Mouse (Mus musculus) spleen, postnatal 10 days (tissue): ENCODE results near the gene Gm11213.

Experiments
- DNase-seq, 2 experiments: peaks; one replicate each; pipeline ENCODE4 v3.0.0; 2021 to 2022; ENCODE audit warnings: low spot score in 2 of 2

Gene Gm11213

DNA sequence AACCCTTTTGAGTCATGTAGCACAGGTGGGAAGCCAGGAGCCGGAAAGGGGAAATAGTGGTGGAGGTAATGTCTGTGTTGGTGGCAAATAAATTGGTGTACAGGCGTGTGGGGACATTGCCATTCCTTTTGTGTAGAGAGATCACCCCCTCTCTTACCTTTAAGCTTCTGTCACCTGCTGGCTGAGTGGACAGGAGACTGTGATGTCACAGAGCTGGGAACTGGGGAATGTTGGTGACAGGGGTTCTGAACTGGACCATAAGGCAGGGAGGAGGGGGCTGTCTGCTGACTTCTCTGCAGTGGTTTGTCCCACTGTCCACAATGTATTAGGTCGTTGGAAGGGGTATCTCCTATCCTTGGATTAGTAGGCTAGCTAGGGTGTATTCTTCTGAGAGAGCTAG is at the start of gene Gm11213:
TSS of gene Gm11213 (minus strand) at position 317 of the 400 bp plus-strand sequence.
- DNase-seq = no peak

DNA sequence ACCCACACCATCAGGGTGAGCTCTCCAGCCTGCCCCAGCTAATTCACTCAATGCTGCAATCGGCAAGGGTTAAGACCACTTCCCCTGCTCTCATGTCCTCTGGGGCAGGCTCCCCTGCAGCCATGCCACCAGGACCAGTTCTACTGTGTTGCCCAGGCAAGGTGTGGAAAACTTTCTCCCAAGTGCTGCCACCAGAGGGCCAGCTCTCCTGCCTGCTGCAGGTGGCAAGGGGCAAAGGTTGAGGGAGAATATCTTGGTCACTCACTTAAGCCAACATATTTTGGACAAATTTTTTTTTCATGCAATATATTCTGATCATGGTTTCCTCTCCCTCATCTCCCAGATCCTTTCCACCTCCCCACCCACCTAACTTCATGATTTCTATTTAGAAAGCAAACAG is 49.3 kb upstream of the Gm11213 start:
- no peak for DNase-seq

DNA sequence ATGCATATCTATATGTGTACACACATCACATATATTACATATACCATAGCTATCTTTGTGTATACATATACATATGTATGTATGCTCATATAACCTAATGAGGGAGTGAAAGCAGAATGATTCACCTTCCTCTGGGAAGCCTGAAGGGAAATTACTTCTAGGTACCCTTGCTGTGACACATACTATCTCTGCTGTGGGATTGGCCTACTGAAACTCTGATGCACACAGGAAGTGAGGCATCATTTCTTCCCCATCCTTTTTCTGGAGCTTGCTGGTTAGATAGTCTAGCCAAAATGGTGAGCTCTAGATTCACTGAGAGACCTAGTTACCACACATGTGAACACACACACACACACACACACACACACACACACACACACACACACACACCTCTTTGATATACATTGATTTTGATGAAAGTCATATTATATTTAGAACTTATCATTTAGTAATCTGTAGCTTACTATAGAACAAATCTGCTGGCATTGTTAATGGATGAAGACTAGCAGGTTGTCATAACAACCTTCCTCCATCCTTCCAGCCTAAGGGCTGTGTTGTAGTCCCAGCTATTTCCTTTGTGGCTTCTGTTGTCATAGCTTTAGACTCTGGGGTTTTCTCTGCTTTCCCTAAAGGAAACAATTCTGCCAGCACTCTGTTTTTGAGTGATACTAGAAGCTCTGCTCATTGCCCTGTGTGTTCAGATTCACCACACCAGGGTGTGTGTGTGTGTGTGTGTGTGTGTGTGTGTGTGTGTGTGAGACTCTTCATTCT is 39.1 kb upstream of the Gm11213 start:
- DNase-seq = no peak

DNA sequence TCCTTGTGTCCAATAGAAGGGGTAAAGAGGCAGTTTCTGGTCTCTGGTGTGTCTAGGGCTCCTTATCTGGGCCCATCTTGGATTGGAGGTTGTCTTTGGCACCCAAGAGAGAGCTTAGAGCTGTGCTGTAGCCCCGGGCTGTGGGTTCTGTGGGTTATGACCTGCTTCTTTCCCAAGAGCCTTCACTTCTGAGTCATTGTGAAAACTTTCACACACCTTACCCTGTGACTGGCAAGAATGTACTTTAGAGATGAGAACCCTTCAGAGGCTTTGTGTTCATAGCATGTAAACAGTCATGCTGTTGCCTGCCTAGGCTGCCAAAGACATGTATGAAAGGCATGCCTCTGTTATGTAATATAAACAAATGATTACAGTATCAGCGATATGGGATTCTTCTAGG is 34.8 kb upstream of the Gm11213 start:
- no peak for DNase-seq

DNA sequence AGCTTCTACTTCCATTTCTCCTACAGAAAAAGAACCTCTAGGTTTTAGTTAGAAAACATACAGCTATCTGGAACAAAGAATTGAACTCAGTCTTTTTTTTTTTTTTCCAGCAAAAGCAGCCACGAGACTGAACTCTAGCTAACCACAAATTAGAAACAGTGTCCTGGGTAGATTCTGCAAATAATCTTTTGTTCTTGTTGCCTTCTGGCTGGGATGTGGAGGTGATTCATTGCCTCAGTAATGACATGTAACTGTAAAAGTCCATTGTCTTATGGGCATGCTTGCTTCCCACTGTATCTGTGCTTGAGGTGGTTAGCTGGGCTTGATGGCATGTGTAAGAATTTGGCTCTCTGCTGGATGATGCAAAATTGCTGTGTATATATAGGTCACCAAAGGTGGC is 33.5 kb upstream of the Gm11213 start:
- DNase-seq = no peak

DNA sequence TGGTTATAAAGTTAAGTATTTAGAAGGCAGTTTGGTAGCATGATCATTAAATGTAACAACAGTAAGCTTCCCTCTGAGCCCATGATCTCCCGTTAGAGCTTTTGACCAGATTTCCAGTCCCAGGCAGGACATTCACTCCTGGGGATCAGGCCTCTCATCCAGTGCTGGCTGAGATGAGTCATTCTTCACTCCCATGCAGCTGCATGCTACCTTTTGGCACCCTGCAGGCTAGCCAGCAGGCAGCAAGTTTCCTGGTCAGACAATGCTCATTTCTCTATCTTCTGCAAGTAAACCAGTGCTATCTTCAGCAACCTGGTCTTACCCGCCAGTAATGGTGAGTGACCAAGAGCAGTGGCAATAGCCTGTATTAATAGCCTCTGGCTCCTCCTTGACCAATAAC is 28.1 kb upstream of the Gm11213 start:
- DNase-seq = no peak

DNA sequence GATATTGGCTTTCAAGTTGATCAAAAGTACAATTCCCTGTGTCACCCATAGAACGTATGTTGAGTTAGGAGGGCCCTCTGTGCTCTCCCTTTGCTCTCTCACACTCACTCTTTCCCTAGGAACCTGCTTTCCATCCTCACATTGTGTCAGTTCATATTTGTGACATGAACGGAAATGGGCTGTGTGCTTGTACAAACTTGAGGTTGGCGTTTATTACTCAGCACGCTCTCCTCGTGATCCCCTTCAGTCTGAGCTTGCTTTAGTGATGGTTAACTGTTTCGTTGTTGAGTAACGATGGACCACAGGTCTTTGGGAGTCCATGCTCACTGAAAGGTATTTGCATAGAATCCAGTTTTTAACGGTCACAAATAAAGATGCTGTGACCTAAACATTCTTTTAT is 22.1 kb upstream of the Gm11213 start:
- no peak for DNase-seq

DNA sequence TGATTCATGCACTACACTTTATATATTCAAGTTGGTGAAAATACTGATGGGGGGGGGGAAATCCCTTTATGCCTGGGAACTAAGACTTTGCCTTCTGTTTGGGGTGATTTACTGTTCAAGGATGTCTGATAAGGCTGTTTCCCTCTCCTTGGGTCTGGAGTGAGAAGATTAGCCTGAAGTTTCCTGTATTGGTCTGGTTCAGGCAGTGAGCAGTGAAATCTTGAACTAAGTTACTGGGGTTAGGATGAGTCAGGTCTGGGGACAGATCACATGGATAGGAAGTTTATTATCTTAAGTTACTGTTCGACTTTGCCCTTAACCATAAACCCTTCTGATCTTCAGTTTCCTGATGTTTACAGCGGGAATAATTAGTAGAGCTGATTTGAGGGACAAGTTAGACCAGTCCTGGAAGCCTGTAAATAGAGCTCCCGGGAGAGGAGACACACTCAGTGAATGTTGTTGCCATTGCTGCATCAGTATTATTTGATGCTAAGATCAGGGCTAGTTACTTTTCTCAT is 20.6 kb upstream of the Gm11213 start:
- no peak for DNase-seq

DNA sequence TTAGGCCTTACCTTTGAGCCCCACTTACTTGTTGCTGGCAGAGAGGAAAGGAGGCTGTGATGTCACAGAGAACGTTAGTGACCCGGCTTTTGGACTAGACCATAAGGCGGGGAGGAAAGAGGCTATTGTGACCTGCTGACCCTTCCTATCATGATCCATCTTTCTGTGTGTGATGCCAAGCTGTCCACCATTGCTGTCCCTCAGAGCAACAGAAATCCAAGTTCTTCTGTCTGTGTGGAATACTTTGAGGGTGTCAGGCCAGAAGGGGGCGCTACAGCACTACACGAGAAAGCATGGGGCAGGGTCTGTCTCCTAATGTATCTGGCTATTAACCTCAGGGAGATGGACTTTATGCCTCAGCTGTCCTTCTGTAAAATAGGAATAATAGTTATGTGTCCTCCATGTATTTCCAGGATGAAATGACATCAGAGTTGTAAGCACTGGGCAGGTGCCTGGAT is 17.3 kb upstream of the Gm11213 start, which contains the start of gene Tex48:
TSS of gene Tex48 (minus strand) at position 51 of the 458 bp plus-strand sequence.
- peak in 1 of 2 experiments; percentile 63 for DNase-seq

DNA sequence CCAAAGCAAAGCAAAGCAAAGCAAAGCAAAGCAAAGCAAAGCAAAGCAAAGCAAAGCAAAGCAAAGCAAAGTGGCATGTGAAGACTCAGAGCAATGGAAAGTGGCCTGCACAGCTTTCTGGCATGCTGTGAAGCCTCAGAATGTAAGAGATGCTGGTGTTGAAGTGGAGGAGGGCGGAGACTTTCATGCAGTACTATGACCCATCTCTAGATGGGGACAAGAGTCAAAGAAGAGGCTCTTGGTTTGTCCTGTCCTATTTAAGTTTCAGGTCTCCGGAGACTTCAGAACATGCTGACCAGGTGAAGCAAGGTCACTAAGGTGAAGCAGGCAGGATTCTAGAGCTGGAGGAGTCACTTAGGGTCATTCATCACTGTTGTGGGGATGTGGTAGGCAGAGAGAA is 16.8 kb upstream of the Gm11213 start:
- no peak for DNase-seq

DNA sequence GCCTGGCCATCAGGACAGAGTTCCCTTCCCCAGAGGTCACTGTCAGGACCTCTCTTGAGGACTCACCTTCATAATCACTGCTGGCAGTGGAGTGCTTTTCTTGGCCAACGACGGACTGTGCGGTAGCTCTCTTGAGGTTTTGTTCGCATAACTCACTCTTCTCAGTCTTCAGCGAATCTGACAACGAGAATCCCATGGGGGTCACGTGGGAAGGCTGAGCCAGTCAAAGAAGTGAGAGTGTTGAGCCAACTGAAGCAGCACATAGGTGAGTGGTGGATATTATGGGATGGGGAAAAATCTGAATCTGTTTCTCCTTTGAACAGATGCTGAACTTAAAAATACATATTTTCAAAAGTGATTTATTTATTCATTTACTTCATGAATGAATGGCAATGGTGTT is 3.3 kb upstream of the Gm11213 start:
- DNase-seq = no peak

DNA sequence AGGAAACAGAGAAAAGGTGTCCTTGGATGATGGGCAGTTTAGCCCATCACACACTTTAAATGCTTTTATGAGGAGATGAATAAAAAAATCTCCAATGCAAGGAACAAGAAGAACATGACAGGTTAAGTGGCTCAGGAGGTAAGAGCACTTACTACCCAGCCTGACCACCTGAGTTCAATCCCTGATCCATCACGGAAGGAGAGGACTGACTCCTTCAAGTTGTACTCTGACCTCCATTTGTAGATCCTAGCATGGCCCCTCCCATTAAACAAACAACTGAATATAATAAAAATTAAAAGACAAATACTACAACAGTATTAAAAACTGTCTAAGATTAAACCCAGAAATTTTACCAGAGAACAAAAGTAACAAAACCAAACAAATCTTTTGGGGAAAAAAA is 907 bp upstream of the Gm11213 start:
- DNase-seq = no peak

DNA sequence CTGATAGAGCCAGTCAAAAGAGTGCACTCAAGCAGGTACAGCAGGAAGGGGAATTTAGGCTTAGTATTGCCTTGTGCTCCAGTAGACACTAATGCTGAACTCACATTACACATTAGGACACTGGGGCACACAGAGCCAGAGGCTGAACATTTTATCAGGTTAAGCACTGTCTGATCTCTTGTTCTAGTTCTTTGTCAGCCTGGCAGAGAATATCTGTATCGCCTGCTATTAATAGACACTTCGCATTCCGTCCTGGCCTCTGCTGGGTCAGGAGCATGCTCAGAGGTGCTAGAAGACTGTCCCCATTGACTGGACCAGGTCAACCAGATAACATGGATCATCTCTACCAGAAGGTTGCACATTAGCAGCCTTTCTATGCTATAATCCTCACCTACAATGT is 484 bp upstream of the Gm11213 start:
- no peak for DNase-seq

DNA sequence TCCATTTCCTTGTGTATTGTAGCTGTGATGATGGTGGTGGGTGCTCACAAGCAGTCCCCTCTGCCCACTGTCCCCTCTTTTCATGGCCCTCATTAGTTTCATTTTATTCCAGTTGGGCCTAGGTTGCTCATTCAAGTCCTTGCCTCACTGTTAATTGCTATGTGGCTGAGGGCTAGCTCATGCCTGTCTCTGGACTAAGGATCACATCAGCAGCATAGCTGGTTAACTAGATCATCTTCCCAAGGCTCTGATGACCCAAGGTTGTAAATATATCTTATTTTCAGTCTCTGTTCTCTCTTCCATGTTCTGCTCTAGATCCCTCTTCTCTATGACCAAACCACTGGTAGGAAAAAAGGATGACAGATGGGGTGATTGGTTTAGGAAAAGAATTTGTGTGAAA is 3.8 kb downstream of the Gm11213 start:
- DNase-seq = no peak

DNA sequence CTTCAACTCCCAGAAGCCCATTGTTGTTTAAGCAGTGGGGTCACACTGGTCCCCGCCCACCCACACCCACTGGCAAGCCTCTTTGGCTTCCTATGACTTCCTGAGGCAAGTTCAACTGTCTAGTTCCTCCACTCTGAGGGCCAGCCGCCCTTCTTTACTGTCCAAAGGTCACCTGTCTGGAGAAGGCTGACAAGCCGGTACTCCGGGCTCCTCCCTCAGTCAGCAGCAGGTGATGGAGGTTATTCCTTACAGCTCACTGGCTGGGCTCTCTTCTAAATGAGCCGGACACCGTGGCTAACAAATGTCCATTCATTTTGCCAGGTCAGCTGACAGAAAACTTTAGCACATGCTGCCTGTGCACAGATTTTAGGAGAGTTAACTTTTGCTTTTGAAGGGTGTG is 4.3 kb downstream of the Gm11213 start:
- DNase-seq = no peak

DNA sequence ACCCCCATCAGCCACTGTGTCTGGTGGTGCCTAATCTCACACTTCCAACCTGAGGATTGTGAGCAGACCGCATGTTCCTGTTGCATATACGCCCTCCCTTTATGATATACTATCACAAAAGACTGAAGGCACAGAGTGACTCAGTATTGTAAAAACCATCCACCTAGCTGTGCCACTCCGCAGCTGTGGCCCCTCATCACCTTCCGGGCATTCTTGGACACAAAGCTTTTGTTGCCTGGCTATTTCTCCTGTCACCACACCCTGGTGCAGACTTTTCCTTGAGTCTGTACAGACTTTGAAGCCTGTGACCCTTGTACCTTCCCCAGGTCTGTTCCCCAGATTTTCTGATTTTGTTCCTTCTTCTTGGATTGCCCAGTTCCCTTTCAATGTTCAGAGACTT is 9.1 kb downstream of the Gm11213 start:
- no peak for DNase-seq

DNA sequence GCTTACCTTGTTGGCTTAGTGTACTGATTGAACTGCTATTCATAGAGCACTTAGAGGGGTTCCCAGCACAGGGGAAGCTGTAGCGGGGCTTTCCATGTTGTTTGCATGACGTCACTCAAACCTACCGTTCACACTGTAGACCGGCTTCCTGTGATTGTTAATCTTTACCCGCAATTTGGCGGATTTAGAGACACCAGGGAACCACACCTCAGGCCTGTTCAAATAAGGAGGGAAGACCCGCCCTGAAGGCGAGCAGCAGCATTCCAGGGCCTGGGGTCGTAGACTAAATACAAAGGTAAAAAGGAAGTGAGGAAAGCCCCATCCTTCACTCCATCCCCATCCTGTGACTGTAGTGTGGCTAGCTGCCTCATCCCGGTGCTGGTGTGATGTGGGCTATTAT is 9.8 kb downstream of the Gm11213 start:
- DNase-seq = no peak

DNA sequence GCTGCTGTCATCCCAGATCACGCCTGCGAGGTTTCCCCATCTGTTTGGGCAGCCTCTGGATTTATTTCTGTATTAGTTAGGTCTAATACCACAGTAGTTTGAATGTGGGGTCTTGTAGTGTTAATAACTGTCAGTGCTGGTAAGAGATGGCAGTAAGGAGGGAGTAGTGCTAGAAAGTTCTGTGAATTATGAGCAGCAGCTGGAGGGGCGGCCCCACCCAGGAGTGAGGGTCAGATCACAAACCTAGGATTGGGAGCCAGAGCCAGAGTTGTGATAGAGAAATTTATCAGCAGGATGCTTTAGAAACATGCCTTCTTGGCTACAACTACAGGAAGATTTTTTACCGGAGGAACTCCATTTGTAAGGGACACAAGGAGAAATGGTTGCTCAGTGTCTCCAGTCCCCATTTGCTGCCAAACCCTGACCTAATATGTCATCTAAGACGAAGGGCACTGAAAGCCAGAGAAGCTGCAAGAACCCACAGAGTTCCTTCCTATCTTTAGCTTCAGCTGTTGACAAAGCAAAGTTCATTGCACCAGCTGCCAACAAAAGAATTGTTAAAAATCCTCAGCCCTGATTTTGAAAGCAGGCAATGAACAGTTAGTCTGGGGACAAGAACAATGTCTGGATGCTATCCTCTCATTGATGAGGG is 10.5 kb downstream of the Gm11213 start:
- DNase-seq = no peak

DNA sequence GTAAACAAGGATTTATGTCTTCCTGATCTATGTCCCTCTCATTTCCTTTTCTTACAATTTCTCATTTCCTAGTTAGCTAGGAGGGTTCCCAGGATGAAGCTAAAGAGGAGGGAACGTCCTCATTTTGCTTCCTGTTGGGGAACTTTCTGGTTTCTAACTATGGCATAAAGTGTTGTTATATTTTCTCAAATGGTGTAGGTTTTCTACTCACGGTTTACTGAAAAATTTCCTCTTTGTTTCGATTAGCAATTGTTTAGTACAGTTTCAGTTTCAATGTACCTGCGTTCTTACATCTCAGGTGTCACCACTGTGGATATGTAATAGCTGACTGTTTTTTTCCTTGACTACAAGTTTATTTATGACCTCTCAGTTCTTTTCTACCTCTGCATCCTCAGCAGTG is 14.5 kb downstream of the Gm11213 start:
- no peak for DNase-seq

DNA sequence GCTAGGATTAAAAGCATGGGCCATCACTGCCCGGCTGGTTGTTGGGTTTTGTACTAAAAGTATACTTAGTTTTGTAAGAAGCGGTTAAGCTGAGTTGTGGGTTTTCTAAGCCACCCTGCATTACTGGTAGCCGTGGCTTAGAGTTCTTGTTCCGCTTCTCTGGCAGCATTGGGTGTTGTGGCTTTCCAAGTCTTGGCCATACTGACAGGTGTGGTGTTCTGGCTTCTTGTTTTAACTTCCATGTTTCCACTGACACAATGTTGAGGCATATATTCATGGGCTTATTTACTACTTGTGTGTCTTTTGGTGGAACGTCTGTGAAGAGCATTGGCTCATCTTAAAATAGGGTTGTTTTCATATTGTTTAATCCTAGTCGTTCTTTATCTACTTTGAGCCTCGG is 15.1 kb downstream of the Gm11213 start:
- DNase-seq = no peak

DNA sequence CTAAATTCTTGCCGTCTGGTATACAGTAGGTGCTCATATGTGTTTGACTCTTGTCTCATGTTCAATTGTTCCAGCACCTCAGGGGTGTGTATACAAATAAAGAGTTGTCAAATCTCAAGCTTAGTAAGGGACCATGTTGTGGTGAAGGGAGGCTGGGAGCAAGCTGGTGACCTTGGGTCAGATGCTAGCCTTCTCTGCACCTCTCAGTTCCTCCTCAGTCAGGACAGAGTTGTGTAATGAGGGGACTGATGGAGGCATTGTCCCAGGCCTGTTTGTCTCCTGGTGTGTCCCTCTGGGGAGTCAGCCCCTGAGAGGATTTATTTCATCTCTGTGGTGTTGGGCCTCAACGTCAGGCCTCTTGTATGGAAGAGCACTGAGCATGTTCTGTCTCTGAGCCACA is 18.8 kb downstream of the Gm11213 start:
- no peak for DNase-seq

DNA sequence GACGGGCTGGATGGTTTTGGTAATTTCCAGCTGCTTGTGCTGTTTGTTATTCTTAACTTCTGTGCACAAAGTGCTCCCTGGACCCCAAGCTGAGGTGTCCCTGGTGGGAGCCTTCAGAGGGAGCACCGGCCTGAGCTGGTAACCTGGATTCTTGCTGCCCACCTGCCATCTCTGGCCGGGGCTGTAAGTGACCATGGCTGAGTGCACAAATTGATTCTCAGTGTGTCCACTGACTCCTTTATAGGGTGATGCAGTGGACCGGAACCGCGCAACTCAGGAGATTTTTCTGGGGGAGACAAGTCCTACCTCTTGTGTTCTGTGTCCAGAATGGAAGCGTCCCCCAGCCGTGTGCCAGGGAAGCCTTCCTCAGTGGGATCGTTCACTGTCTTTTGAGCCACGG is 19.8 kb downstream of the Gm11213 start:
- no peak for DNase-seq

DNA sequence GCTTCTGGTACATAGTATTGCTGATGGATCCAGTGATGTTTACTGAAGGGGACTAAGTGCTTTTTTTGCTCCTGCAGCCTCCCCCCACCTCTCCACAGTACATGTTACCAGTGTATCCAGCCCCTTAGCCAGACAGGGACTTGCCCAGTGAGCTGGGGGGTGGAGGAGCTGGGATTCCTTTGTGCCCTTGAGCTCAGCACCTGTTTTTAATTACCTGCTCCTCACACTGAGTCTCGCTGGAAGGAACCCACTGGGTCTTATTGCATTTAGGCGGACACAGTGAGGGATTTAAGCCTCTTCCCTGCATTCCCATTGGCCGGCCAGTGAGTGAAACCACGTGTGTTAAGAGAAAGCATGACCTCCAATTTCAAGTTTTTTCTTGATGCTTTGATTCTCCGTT is 22.5 kb downstream of the Gm11213 start:
- no peak for DNase-seq
